Mouse (Mus musculus): Measurements from ENCODE around the gene Noxo1.
"Not testable (repeated sequence)": the region's sequence is repeated elsewhere in the genome, so short reads cannot be mapped to it uniquely, and the experiment has no call there.

Noxo1 gene

GRCm38 (mm10) chr17:24721383-24721955 is 25.4 kb downstream of the Noxo1 start:
- DNase-seq = not testable (repeated sequence)

GRCm38 (mm10) chr17:24722220-24722924 is 26.3 kb downstream of the Noxo1 start:
- no peak for DNase-seq

GRCm38 (mm10) chr17:24723122-24723880 is 27.3 kb downstream of the Noxo1 start:
- DNase-seq = no peak

GRCm38 (mm10) chr17:24723881-24724180 is 27.8 kb downstream of the Noxo1 start:
- DNase-seq = no peak

- DNase-seq = peak; percentile 99
Observed at GRCm38 (mm10) chr17:24724184-24724583, 28.1 kb downstream of the Noxo1 start, which contains the start of gene Ndufb10. Ndufb10 (minus strand) TSS chr17:24724478.

GRCm38 (mm10) chr17:24725637-24726390 is 29.8 kb downstream of the Noxo1 start:
- no peak for DNase-seq

- DNase-seq = no peak
Observed at GRCm38 (mm10) chr17:24727618-24728017, 31.6 kb downstream of the Noxo1 start, which contains the start of gene Rpl3l. Rpl3l (plus strand) TSS chr17:24727820.

- no peak for DNase-seq
Observed at GRCm38 (mm10) chr17:24728184-24728583, 32.1 kb downstream of the Noxo1 start.

GRCm38 (mm10) chr17:24729067-24729466 is 33.0 kb downstream of the Noxo1 start:
- DNase-seq = no peak

- no peak for DNase-seq
Observed at GRCm38 (mm10) chr17:24730787-24731186, 34.8 kb downstream of the Noxo1 start.

GRCm38 (mm10) chr17:24732233-24732935 is 36.4 kb downstream of the Noxo1 start:
- DNase-seq = no peak

- DNase-seq = peak in 1 of 2 experiments; percentile 29
Observed at GRCm38 (mm10) chr17:24733434-24734050, 37.5 kb downstream of the Noxo1 start.

- DNase-seq = no peak
Observed at GRCm38 (mm10) chr17:24734513-24734912, 38.5 kb downstream of the Noxo1 start.

GRCm38 (mm10) chr17:24735446-24735845 is 39.4 kb downstream of the Noxo1 start:
- no peak for DNase-seq

GRCm38 (mm10) chr17:24736330-24737051 is 40.5 kb downstream of the Noxo1 start, which contains the start of gene Msrb1:
Msrb1 (plus strand) TSS chr17:24736642.
- DNase-seq = peak; percentile 89 to 94

- DNase-seq = no peak
Observed at GRCm38 (mm10) chr17:24737135-24737810, 41.2 kb downstream of the Noxo1 start.

- DNase-seq = no peak
Observed at GRCm38 (mm10) chr17:24738238-24738637, 42.2 kb downstream of the Noxo1 start.

- no peak for DNase-seq
Observed at GRCm38 (mm10) chr17:24739926-24740325, 43.9 kb downstream of the Noxo1 start.

- no peak for DNase-seq
Observed at GRCm38 (mm10) chr17:24742307-24742706, 46.3 kb downstream of the Noxo1 start.

- DNase-seq = no peak
Observed at GRCm38 (mm10) chr17:24743896-24744295, 47.9 kb downstream of the Noxo1 start.

- no peak for DNase-seq
Observed at GRCm38 (mm10) chr17:24744381-24744780, 48.3 kb downstream of the Noxo1 start.

All from cerebellum, postnatal 25 days (tissue).